Mouse (Mus musculus) neural tube, embryonic 14.5 days (tissue): ENCODE measurements at regions not wholly inside any gene's neighbourhood (a gene's known extent, or its start where the extent isn't known, plus 50 kb on each side); places are given as distances from the start of the nearest gene placed in this dataset.

ENCODE experiments used
- ATAC-seq: fragments of 200-750 bp; cut with Nextera tagmentation; 2 replicates; pipeline ENCODE4 v1.8.0; 2017; ENCODE audit warnings: low read depth, mild to moderate bottlenecking, moderate TSS enrichment, moderate library complexity
- H3K27ac ChIP-seq: fragments of 300-500 bp; sonication (generic); 2 replicates; pipeline ENCODE4 v1.5.1; 2014; ENCODE audit warnings: low read depth, mild to moderate bottlenecking, control low read depth, low read length, moderate library complexity, mixed read lengths
- H3K27me3 ChIP-seq: fragments of 300-500 bp; sonication (generic); 2 replicates; pipeline ENCODE4 v1.6.1; 2014; ENCODE audit warnings: low read length; ENCODE audit not compliant: control insufficient read depth, insufficient read depth
- H3K36me3 ChIP-seq: fragments of 300-500 bp; sonication (generic); 2 replicates; pipeline ENCODE4 v1.6.1; 2014; ENCODE audit warnings: low read length, mixed read lengths; ENCODE audit not compliant: control insufficient read depth, insufficient read depth
- H3K4me1 ChIP-seq: fragments of 300-500 bp; sonication (generic); 2 replicates; pipeline ENCODE4 v1.6.1; 2014; ENCODE audit warnings: low read length; ENCODE audit not compliant: control insufficient read depth, insufficient read depth
- H3K4me2 ChIP-seq: fragments of 300-500 bp; sonication (generic); 2 replicates; pipeline ENCODE4 v1.6.1; 2014; ENCODE audit warnings: mild to moderate bottlenecking, low read depth, low read length, control low read depth
- H3K4me3 ChIP-seq: fragments of 300-500 bp; sonication (generic); 2 replicates; pipeline ENCODE4 v1.5.1; 2014; ENCODE audit warnings: low read depth, low read length, control low read depth, mixed read lengths
- H3K9ac ChIP-seq: fragments of 300-500 bp; sonication (generic); replicated peaks from 2 replicates; pipeline ENCODE4 v1.6.1; 2014; ENCODE audit warnings: low read depth, mild to moderate bottlenecking, control low read depth, low read length, mixed read lengths
- H3K9me3 ChIP-seq: fragments of 300-500 bp; sonication (generic); 2 replicates; pipeline ENCODE4 v1.6.1; 2016; ENCODE audit warnings: low read length; ENCODE audit not compliant: control insufficient read depth
- WGBS: fragments of 180-500 bp; shearing (Covaris S2); extraction: QIAGEN DNeasy Blood & Tissue Kit; methylation state at CpG from one replicate; pipeline ENCODE4 v1.1.7; 2014; 5-methylcytosine and 5-hydroxymethylcytosine counted together

- WGBS: 89% methylated on average over 2 of the region's 2 CpGs
- Histone ChIP-seq H3K4me3 (no peak overlapping the region), H3K4me1 (no peaks in the 10 kb centered on the region), H3K27me3 (no peaks in the 10 kb centered on the region), H3K27ac (no peak overlapping the region), H3K9me3 (no peaks in the 10 kb centered on the region), H3K4me2 (no peak overlapping the region), H3K9ac (no peak overlapping the region), H3K36me3 (no peaks in the 10 kb centered on the region)
- no peak for ATAC-seq
These were observed 190.4 kb downstream of the Satb1 start for GRCm38 (mm10) chr17:51642682-51643081.

GRCm38 (mm10) chr17:51635913-51636312, 197.2 kb downstream of the Satb1 start:
- no peak for ATAC-seq
- no peaks in the 10 kb centered on the region for H3K4me1 ChIP-seq
- H3K27me3 ChIP-seq: no peaks in the 10 kb centered on the region
- no peaks in the 10 kb centered on the region for H3K36me3 ChIP-seq
- H3K27ac ChIP-seq: no peak overlapping the region
- H3K9me3 ChIP-seq: no peaks in the 10 kb centered on the region
- no peak overlapping the region for H3K4me3 ChIP-seq
- no peak overlapping the region for H3K4me2 ChIP-seq
- WGBS: 95% methylated on average over 4 of the region's 4 CpGs
- no peak overlapping the region for H3K9ac ChIP-seq

GRCm38 (mm10) chr17:51631574-51631973, 201.5 kb downstream of the Satb1 start:
- H3K9me3 ChIP-seq: no peaks in the 10 kb centered on the region
- 37% methylated on average over 2 of the region's 2 CpGs for WGBS

GRCm38 (mm10) chr17:51620528-51620927, 212.6 kb downstream of the Satb1 start:
- Histone ChIP-seq H3K27me3 (no peaks in the 10 kb centered on the region), H3K4me2 (no peak overlapping the region), H3K9me3 (no peaks in the 10 kb centered on the region), H3K9ac (no peak overlapping the region), H3K4me1 (no peaks in the 10 kb centered on the region), H3K4me3 (no peak overlapping the region), H3K27ac (no peak overlapping the region), H3K36me3 (no peaks in the 10 kb centered on the region)
- ATAC-seq: peak; percentile 56; the same call in 1 of the 2 replicates
- 50% methylated on average over 3 of the region's 3 CpGs for WGBS

More at GRCm38 (mm10) chr17:51631574-51631973, 201.5 kb downstream of the Satb1 start:
- Histone ChIP-seq H3K36me3 (no peaks in the 10 kb centered on the region), H3K4me1 (no peaks in the 10 kb centered on the region), H3K27ac (no peak overlapping the region), H3K4me3 (no peak overlapping the region), H3K4me2 (no peak overlapping the region), H3K9ac (no peak overlapping the region), H3K27me3 (no peaks in the 10 kb centered on the region)
- ATAC-seq: peak; percentile 52

GRCm38 (mm10) chr17:51585263-51585662, 247.8 kb downstream of the Satb1 start:
- Histone ChIP-seq H3K4me1 (0 out of 2 replicates have a peak, but pooled peaks cover 6% of the 10 kb centered on the region), H3K4me2 (no peak overlapping the region), H3K27me3 (no peaks in the 10 kb centered on the region), H3K4me3 (no peak overlapping the region), H3K27ac (peak overlapping the region; percentile 35; the same call in 1 of the 2 replicates), H3K9ac (no peak overlapping the region), H3K36me3 (no peaks in the 10 kb centered on the region), H3K9me3 (no peaks in the 10 kb centered on the region)
- ATAC-seq: 0 out of 2 replicates have a peak, but pooled peaks have one; percentile 39
- WGBS: 35% methylated on average over 1 of the region's 1 CpGs

- peak overlapping the region; percentile 28 for H3K9ac ChIP-seq
- WGBS: 34% methylated on average over 19 of the region's 19 CpGs
- H3K36me3 ChIP-seq: no peaks in the 10 kb centered on the region
- H3K9me3 ChIP-seq: no peaks in the 10 kb centered on the region
- no peak overlapping the region for H3K4me3 ChIP-seq
- no peaks in the 10 kb centered on the region for H3K27me3 ChIP-seq
- H3K27ac ChIP-seq: peak overlapping the region; percentile 77
- ATAC-seq: peak; percentile 71
- H3K4me2 ChIP-seq: peak overlapping the region; percentile 37
- 0 out of 2 replicates have a peak, but pooled peaks cover 6% of the 10 kb centered on the region for H3K4me1 ChIP-seq
These were observed 248.9 kb downstream of the Satb1 start for GRCm38 (mm10) chr17:51583984-51584880.

- 0 out of 2 replicates have a peak, but pooled peaks cover 6% of the 10 kb centered on the region for H3K4me1 ChIP-seq
- no peak overlapping the region for H3K27ac ChIP-seq
- H3K36me3 ChIP-seq: no peaks in the 10 kb centered on the region
- no peaks in the 10 kb centered on the region for H3K9me3 ChIP-seq
- no peak for ATAC-seq
- H3K27me3 ChIP-seq: no peaks in the 10 kb centered on the region
- WGBS: 78% methylated on average over 15 of the region's 15 CpGs
- no peak overlapping the region for H3K9ac ChIP-seq
- H3K4me3 ChIP-seq: no peak overlapping the region
- H3K4me2 ChIP-seq: no peak overlapping the region
These were observed 249.8 kb downstream of the Satb1 start for GRCm38 (mm10) chr17:51583277-51583676.

GRCm38 (mm10) chr17:51555854-51556253, 277.2 kb downstream of the Satb1 start:
- no peaks in the 10 kb centered on the region for H3K36me3 ChIP-seq
- WGBS: 89% methylated on average over 3 of the region's 3 CpGs
- no peaks in the 10 kb centered on the region for H3K9me3 ChIP-seq
- no peak for ATAC-seq
- no peak overlapping the region for H3K9ac ChIP-seq
- H3K4me3 ChIP-seq: no peak overlapping the region
- no peaks in the 10 kb centered on the region for H3K27me3 ChIP-seq
- no peak overlapping the region for H3K27ac ChIP-seq
- H3K4me1 ChIP-seq: no peaks in the 10 kb centered on the region
- H3K4me2 ChIP-seq: no peak overlapping the region

- H3K9me3 ChIP-seq: no peaks in the 10 kb centered on the region
- H3K4me1 ChIP-seq: no peaks in the 10 kb centered on the region
- H3K27me3 ChIP-seq: no peaks in the 10 kb centered on the region
- ATAC-seq: no peak
- H3K9ac ChIP-seq: no peak overlapping the region
- no peak overlapping the region for H3K4me3 ChIP-seq
- WGBS: 88% methylated on average over 2 of the region's 2 CpGs
- H3K27ac ChIP-seq: no peak overlapping the region
- H3K4me2 ChIP-seq: no peak overlapping the region
- H3K36me3 ChIP-seq: no peaks in the 10 kb centered on the region
These were observed 278.6 kb downstream of the Satb1 start for GRCm38 (mm10) chr17:51554446-51554845.
